8 mouse cellular contexts compared by ENCODE assay signal in genomic region chr14:25472981-25473649, GRCm38 (mm10). TPM values are rescaled to one million over a fixed set of nuclear protein-coding genes. Genes with fewer than 3 reads are reported as not detected.
A peak's percentile ranks its signal among the peaks of the same experiment; 100 is the strongest.
DNase-seq lines count a peak whose midpoint lies in the region; ATAC-seq and TF ChIP-seq lines count a peak whose summit lies in the region.

No protein-coding gene starts in this region.

- peak overlapping the region; percentile 98 for H3K27ac ChIP-seq in bone marrow macrophage, adult 2 months (ENCODE audit: insufficient read depth, low read depth, low read length)
- H3K27ac ChIP-seq in hindbrain, embryonic 10.5 days, result peak overlapping the region; percentile 71
- H3K27ac ChIP-seq in limb, embryonic 11.5 days (replicated peaks; ENCODE audit: low read depth, low read length), result peak overlapping the region; percentile 33; the same call in 1 of the 2 replicates
- peak overlapping the region; percentile 40; the same call in 1 of the 2 replicates for H3K27ac ChIP-seq in midbrain, embryonic 15.5 days

- H3K9me3 ChIP-seq in hindbrain, embryonic 10.5 days, result no peaks in the 10 kb centered on the region
- no peaks in the 10 kb centered on the region for H3K9me3 ChIP-seq in limb, embryonic 11.5 days (ENCODE audit: control insufficient read depth, low read length)
- no peaks in the 10 kb centered on the region for H3K9me3 ChIP-seq in midbrain, embryonic 15.5 days

- no peak overlapping the region for H3K4me2 ChIP-seq in limb, embryonic 11.5 days (ENCODE audit: low read depth, severe bottlenecking)
- H3K4me2 ChIP-seq in midbrain, embryonic 15.5 days, result no peak overlapping the region

- ATAC-seq in limb, embryonic 11.5 days (ENCODE audit: insufficient number of reproducible peaks, low FRiP score, low TSS enrichment, low read depth), result no peak
- no peak for ATAC-seq in midbrain, embryonic 15.5 days (replicated peaks)

- peaks cover 21% of the 10 kb centered on the region; the same call in 1 of the 2 replicates for H3K36me3 ChIP-seq in hindbrain, embryonic 10.5 days
- H3K36me3 ChIP-seq in limb, embryonic 11.5 days (ENCODE audit: control insufficient read depth, insufficient read depth, low read length), result no peaks in the 10 kb centered on the region
- no peaks in the 10 kb centered on the region for H3K36me3 ChIP-seq in midbrain, embryonic 15.5 days (replicated peaks)

- TF ChIP-seq CTCF in bone marrow macrophage, adult 2 months (IDR thresholded peaks at IDR 0.05; ENCODE audit: low read depth, low read length), result no peak

- peaks cover 93% of the 10 kb centered on the region for H3K4me1 ChIP-seq in bone marrow macrophage, adult 2 months (ENCODE audit: control insufficient read depth, insufficient read depth, low read length)
- peaks cover 100% of the 10 kb centered on the region for H3K4me1 ChIP-seq in hindbrain, embryonic 10.5 days (replicated peaks)
- peaks cover 72% of the 10 kb centered on the region for H3K4me1 ChIP-seq in limb, embryonic 11.5 days (ENCODE audit: control insufficient read depth, insufficient read depth, low read length)
- peaks cover 99% of the 10 kb centered on the region for H3K4me1 ChIP-seq in midbrain, embryonic 15.5 days

- intact Hi-C loops in gastrocnemius, postnatal 14 days (cut with DNase I; ENCODE audit: low total_unique reads), result loop anchor here (5.0 kb wide), 1 partner anchor 89 kb away; no protein-coding TSS in a partner anchor

- peak; percentile 74 for DNase-seq in CD4-positive, CD25-positive, alpha-beta regulatory T cell, adult 2 months (ENCODE audit: low read depth, low spot score)
- no peak for DNase-seq in hindbrain, embryonic 10.5 days (ENCODE audit: low spot score)
- peak; percentile 43 for DNase-seq in limb, embryonic 11.5 days (ENCODE audit: low spot score)
- DNase-seq in retina, postnatal 1 day, result no peak
- DNase-seq in layer of hippocampus, adult 8-10 months (ENCODE audit: low spot score in 2 of 2), result no peak
- no peak for DNase-seq in gastrocnemius, postnatal 14 days

- 51% methylated on average over 6 of the region's 6 CpGs for WGBS in hindbrain, embryonic 10.5 days
- 45% methylated on average over 6 of the region's 6 CpGs for WGBS in limb, embryonic 11.5 days
- WGBS in midbrain, embryonic 15.5 days, result 34% methylated on average over 6 of the region's 6 CpGs

- H3K4me3 ChIP-seq in bone marrow macrophage, adult 2 months (ENCODE audit: insufficient read depth, low read length), result peak overlapping the region; percentile 22; the same call in 1 of the 2 replicates
- no peak overlapping the region for H3K4me3 ChIP-seq in hindbrain, embryonic 10.5 days
- H3K4me3 ChIP-seq in limb, embryonic 11.5 days (ENCODE audit: low read depth, low read length), result no peak overlapping the region
- no peak overlapping the region for H3K4me3 ChIP-seq in midbrain, embryonic 15.5 days

- TF ChIP-seq POLR2A in bone marrow macrophage, adult 2 months (IDR thresholded peaks at IDR 0.05; ENCODE audit: borderline replicate concordance, low read depth, low read length), result no peak

- no peak overlapping the region for H3K9ac ChIP-seq in limb, embryonic 11.5 days (ENCODE audit: low read length)
- no peak overlapping the region for H3K9ac ChIP-seq in midbrain, embryonic 15.5 days

- H3K27me3 ChIP-seq in hindbrain, embryonic 10.5 days (ENCODE audit: insufficient read depth, poor library complexity, severe bottlenecking), result no peaks in the 10 kb centered on the region
- H3K27me3 ChIP-seq in limb, embryonic 11.5 days (ENCODE audit: control insufficient read depth, insufficient read depth, low read length), result no peaks in the 10 kb centered on the region
- no peaks in the 10 kb centered on the region for H3K27me3 ChIP-seq in midbrain, embryonic 15.5 days (replicated peaks)

RNA-seq across cellular contexts. Expression of gene Zmiz1, which starts 14.1 kb away (rescaled TPM):
- 78.1 and 99.2 TPM in 2 replicates for polyA plus RNA-seq in bone marrow macrophage, adult 2 months (2012; ENCODE audit: insufficient read depth, insufficient read length, missing spikeins)
- 44.4 and 60.1 TPM in 2 replicates for polyA plus RNA-seq in hindbrain, embryonic 10.5 days (2016; fragmentation: Nextera tagmentation; extraction: Ambion mirVana)
- polyA plus RNA-seq in limb, embryonic 11.5 days (2014; fragmentation: Nextera tagmentation; extraction: Ambion mirVana), result 59.0 and 66.7 TPM in 2 replicates
- 77.3 and 78.8 TPM in 2 replicates for polyA plus RNA-seq in midbrain, embryonic 15.5 days (2015; fragmentation: Nextera tagmentation; extraction: Ambion mirVana)
- total RNA-seq in layer of hippocampus, adult 8-10 months (2022), result 100 to 1,000 TPM in 1 of 4 experiments, 10 to 100 TPM in 3; 77.0 to 102 (median 92.7) TPM
- 10 to 100 TPM; 30.3 to 36.0 TPM for total RNA-seq in gastrocnemius, postnatal 14 days (2021)

Comparison
In these comparisons a context has a peak if more than half of its experiments do, and no peak if none do; other contexts are left out.
1. DNase-seq: peak in CD4-positive, CD25-positive, alpha-beta regulatory T cell, adult 2 months (single experiment) and limb, embryonic 11.5 days (single experiment); none in hindbrain, embryonic 10.5 days (single experiment), retina, postnatal 1 day (single experiment), layer of hippocampus, adult 8-10 months (0 of 2) and gastrocnemius, postnatal 14 days (single experiment).
2. H3K27ac ChIP-seq: peak in every context shown above with its lines; median percentile 98 in bone marrow macrophage, adult 2 months; 71 in hindbrain, embryonic 10.5 days; 40 in midbrain, embryonic 15.5 days; 33 in limb, embryonic 11.5 days.